Mouse (Mus musculus) spleen, postnatal 14 days (tissue): ENCODE data around the gene Gprc5d.

ENCODE experiments used
- DNase-seq, 2 experiments: peaks; one replicate each; pipeline ENCODE4 v3.0.0; 2021 to 2022; ENCODE audit warnings: low spot score in 2 of 2

The Gprc5d gene

GRCm38 (mm10) chr6:135118183-135118582, at the start of gene Gprc5d:
Gene Gprc5d (minus strand): TSS chr6:135118283.
- no peak for DNase-seq

GRCm38 (mm10) chr6:135166712-135167111, 48.6 kb upstream of the Gprc5d start:
- DNase-seq = no peak

- no peak for DNase-seq
These were observed 48.2 kb upstream of the Gprc5d start for GRCm38 (mm10) chr6:135166262-135166661.

GRCm38 (mm10) chr6:135165706-135166105, 47.6 kb upstream of the Gprc5d start:
- peak in 1 of 2 experiments; percentile 17 for DNase-seq

GRCm38 (mm10) chr6:135165191-135165590, 47.1 kb upstream of the Gprc5d start:
- no peak for DNase-seq

- DNase-seq = no peak
These were observed 44.8 kb upstream of the Gprc5d start for GRCm38 (mm10) chr6:135162861-135163260.

- DNase-seq = no peak
These were observed 44.2 kb upstream of the Gprc5d start for GRCm38 (mm10) chr6:135162311-135162710.

GRCm38 (mm10) chr6:135161356-135161755, 43.3 kb upstream of the Gprc5d start:
- DNase-seq = no peak

- no peak for DNase-seq
These were observed 40.4 kb upstream of the Gprc5d start for GRCm38 (mm10) chr6:135158509-135158908.

- DNase-seq = no peak
These were observed 39.4 kb upstream of the Gprc5d start for GRCm38 (mm10) chr6:135157496-135157895.

GRCm38 (mm10) chr6:135156597-135156996, 38.5 kb upstream of the Gprc5d start:
- DNase-seq = no peak

GRCm38 (mm10) chr6:135153719-135154118, 35.6 kb upstream of the Gprc5d start:
- no peak for DNase-seq

- DNase-seq = no peak
These were observed 32.2 kb upstream of the Gprc5d start for GRCm38 (mm10) chr6:135150311-135150710.

- no peak for DNase-seq
These were observed 31.6 kb upstream of the Gprc5d start for GRCm38 (mm10) chr6:135149722-135150121.

- DNase-seq = no peak
These were observed 31.1 kb upstream of the Gprc5d start for GRCm38 (mm10) chr6:135149175-135149574.

- DNase-seq = peak in 1 of 2 experiments; percentile 26
These were observed 30.4 kb upstream of the Gprc5d start for GRCm38 (mm10) chr6:135148506-135148905.

GRCm38 (mm10) chr6:135145976-135146375, 27.9 kb upstream of the Gprc5d start:
- no peak for DNase-seq

- no peak for DNase-seq
These were observed 26.4 kb upstream of the Gprc5d start for GRCm38 (mm10) chr6:135144516-135144915.

- DNase-seq = no peak
These were observed 25.1 kb upstream of the Gprc5d start for GRCm38 (mm10) chr6:135143151-135143550.

GRCm38 (mm10) chr6:135141451-135142147, 23.5 kb upstream of the Gprc5d start:
- no peak for DNase-seq

- DNase-seq = no peak
These were observed 20.7 kb upstream of the Gprc5d start for GRCm38 (mm10) chr6:135138746-135139145.

- DNase-seq = no peak
These were observed 20.1 kb upstream of the Gprc5d start for GRCm38 (mm10) chr6:135138207-135138606.

- DNase-seq = no peak
These were observed 19.7 kb upstream of the Gprc5d start for GRCm38 (mm10) chr6:135137736-135138135.
